Mouse (Mus musculus) layer of hippocampus, postnatal 25 days (tissue): Measurements from ENCODE around the gene Abca4. TPM values are rescaled to one million over a fixed set of nuclear protein-coding genes. Genes with fewer than 3 reads are reported as not detected.

ENCODE experiments used
- DNase-seq, 2 experiments: peaks; one replicate each; pipeline ENCODE4 v3.0.0; 2022; ENCODE audit warnings: mixed read lengths in 2 of 2, low spot score in 1 of 2; ENCODE audit errors: extremely low spot score in 1 of 2
- total RNA-seq, 2 experiments: library from RNA; stranded (reverse); gene quantifications; 2 replicates each; pipeline ENCODE4 v1.2.3; 2021

Gene Abca4
- total RNA-seq, 2 experiments from 2014 or later = 0.98 to 2.3 TPM

GRCm38 (mm10) chr3:122154080-122154479, 109.8 kb downstream of the Abca4 start:
- no peak for DNase-seq

GRCm38 (mm10) chr3:122159447-122159846, 115.2 kb downstream of the Abca4 start:
- DNase-seq = no peak

GRCm38 (mm10) chr3:122169616-122170178, 125.5 kb downstream of the Abca4 start:
- DNase-seq = peak; percentile 22 to 65

GRCm38 (mm10) chr3:122170621-122171309, 126.5 kb downstream of the Abca4 start:
- DNase-seq = no peak

- DNase-seq = no peak
Observed at GRCm38 (mm10) chr3:122173526-122174150, 129.4 kb downstream of the Abca4 start.

GRCm38 (mm10) chr3:122176018-122176417, 131.8 kb downstream of the Abca4 start:
- DNase-seq = no peak

- DNase-seq = no peak
Observed at GRCm38 (mm10) chr3:122176706-122177390, 132.6 kb downstream of the Abca4 start.

- DNase-seq = no peak
Observed at GRCm38 (mm10) chr3:122184109-122184508, 139.9 kb downstream of the Abca4 start.

- DNase-seq = no peak
Observed at GRCm38 (mm10) chr3:122186975-122187374, 142.7 kb downstream of the Abca4 start.

GRCm38 (mm10) chr3:122196621-122197298, 152.5 kb downstream of the Abca4 start:
- no peak for DNase-seq

GRCm38 (mm10) chr3:122198532-122198931, 154.3 kb downstream of the Abca4 start:
- no peak for DNase-seq

- no peak for DNase-seq
Observed at GRCm38 (mm10) chr3:122198966-122199381, 154.7 kb downstream of the Abca4 start.

- DNase-seq = no peak
Observed at GRCm38 (mm10) chr3:122199600-122199999, 155.4 kb downstream of the Abca4 start.

- DNase-seq = no peak
Observed at GRCm38 (mm10) chr3:122200017-122200416, 155.8 kb downstream of the Abca4 start.

- DNase-seq = no peak
Observed at GRCm38 (mm10) chr3:122200447-122200846, 156.2 kb downstream of the Abca4 start.

- no peak for DNase-seq
Observed at GRCm38 (mm10) chr3:122202307-122202732, 158.1 kb downstream of the Abca4 start.

GRCm38 (mm10) chr3:122203675-122204329, 159.6 kb downstream of the Abca4 start:
- DNase-seq = no peak

GRCm38 (mm10) chr3:122205753-122206152, 161.5 kb downstream of the Abca4 start:
- DNase-seq = no peak

GRCm38 (mm10) chr3:122206279-122207070, 162.2 kb downstream of the Abca4 start:
- DNase-seq = no peak
